Mouse (Mus musculus) stomach, postnatal 0 days (tissue): Measurements from ENCODE around the gene Ankrd54.

Source experiments
- CTCF ChIP-seq: IDR thresholded peaks from 2 replicates; pipeline ENCODE4 v1.5.1; 2016; ENCODE audit warnings: antibody characterized with exemption, low read depth, mild to moderate bottlenecking, moderate library complexity
- EP300 ChIP-seq: optimal IDR thresholded peaks from 2 replicates; pipeline ENCODE3; 2016; ENCODE audit warnings: antibody characterized with exemption

- TF ChIP-seq CTCF (no peak), EP300 (no peak)
These were observed 3.6 kb upstream of the Ankrd54 start for GRCm38 (mm10) chr15:79066276-79066675.
